Mouse (Mus musculus) intestine, embryonic 16.5 days (tissue): ENCODE measurements around the gene Snx21. TPM values are rescaled to one million over a fixed set of nuclear protein-coding genes. Genes with fewer than 3 reads are reported as not detected.

Experiments used
- ATAC-seq: fragments of 200-750 bp; cut with Nextera tagmentation; 2 replicates; pipeline ENCODE4 v1.8.0; 2017; ENCODE audit warnings: moderate TSS enrichment, moderate library complexity
- H3K27ac ChIP-seq: fragments of 300-500 bp; sonication (generic); 2 replicates; pipeline ENCODE4 v1.5.1; 2014; ENCODE audit warnings: mild to moderate bottlenecking, low read length
- H3K27me3 ChIP-seq: fragments of 300-500 bp; sonication (generic); replicated peaks from 2 replicates; pipeline ENCODE4 v1.6.1; 2014; ENCODE audit warnings: low read length, control low read depth, mixed read lengths; ENCODE audit not compliant: control insufficient read depth, insufficient read depth
- H3K36me3 ChIP-seq: fragments of 300-500 bp; sonication (generic); 2 replicates; pipeline ENCODE4 v1.6.1; 2014; ENCODE audit warnings: low read length, control low read depth; ENCODE audit not compliant: control insufficient read depth, insufficient read depth
- H3K4me1 ChIP-seq: fragments of 300-500 bp; sonication (generic); 2 replicates; pipeline ENCODE4 v1.6.1; 2014; ENCODE audit warnings: low read length, control low read depth, mixed read lengths; ENCODE audit not compliant: control insufficient read depth, insufficient read depth
- H3K4me2 ChIP-seq: fragments of 300-500 bp; sonication (generic); 2 replicates; pipeline ENCODE4 v1.6.1; 2014; ENCODE audit warnings: low read depth, low read length, control low read depth
- H3K4me3 ChIP-seq: fragments of 300-500 bp; sonication (generic); 2 replicates; pipeline ENCODE4 v1.5.1; 2014; ENCODE audit warnings: mild to moderate bottlenecking, low read length
- H3K9ac ChIP-seq: fragments of 300-500 bp; sonication (generic); 2 replicates; pipeline ENCODE4 v1.6.1; 2014; ENCODE audit warnings: low read depth, low read length
- H3K9me3 ChIP-seq: fragments of 300-500 bp; sonication (generic); 2 replicates; pipeline ENCODE4 v1.6.1; 2016; ENCODE audit warnings: low read length, control low read depth; ENCODE audit not compliant: control insufficient read depth
- WGBS: fragments of 180-500 bp; shearing (Covaris S2); extraction: QIAGEN DNeasy Blood & Tissue Kit; methylation state at CpG from one replicate; pipeline ENCODE4 v1.1.7; 2014; 5-methylcytosine and 5-hydroxymethylcytosine counted together
- polyA plus RNA-seq: library from polyadenylated mRNA; unstranded; fragments of >200 nt; fragmentation: Nextera tagmentation; extraction: Ambion mirVana; gene quantifications from 2 replicates; pipeline ENCODE4 v1.2.1, GENCODE M21; 2015

Gene Snx21
- polyA plus RNA-seq, 1 experiment from 2014 or later: 19.6 TPM

GRCm38 (mm10) chr2:164752454-164752853 lies 33.2 kb upstream of the Snx21 start:
- Histone ChIP-seq H3K4me3 (no peak overlapping the region), H3K4me2 (no peak overlapping the region), H3K36me3 (peaks cover 21% of the 10 kb centered on the region; the same call in 1 of the 2 replicates), H3K27ac (no peak overlapping the region), H3K27me3 (no peaks in the 10 kb centered on the region), H3K9ac (no peak overlapping the region), H3K9me3 (no peaks in the 10 kb centered on the region), H3K4me1 (0 out of 2 replicates have a peak, but pooled peaks cover 1% of the 10 kb centered on the region)
- no peak for ATAC-seq
- 95% methylated on average over 2 of the region's 2 CpGs for WGBS

GRCm38 (mm10) chr2:164754105-164754504 lies 31.5 kb upstream of the Snx21 start:
- Histone ChIP-seq H3K9me3 (no peaks in the 10 kb centered on the region), H3K4me1 (no peaks in the 10 kb centered on the region), H3K27me3 (no peaks in the 10 kb centered on the region), H3K4me2 (no peak overlapping the region), H3K9ac (no peak overlapping the region), H3K36me3 (peaks cover 19% of the 10 kb centered on the region), H3K27ac (no peak overlapping the region), H3K4me3 (no peak overlapping the region)
- WGBS: 80% methylated on average over 11 of the region's 11 CpGs
- no peak for ATAC-seq

- no peak overlapping the region for H3K9ac ChIP-seq
- no peak overlapping the region for H3K4me2 ChIP-seq
- no peak overlapping the region for H3K27ac ChIP-seq
- H3K36me3 ChIP-seq: peaks cover 19% of the 10 kb centered on the region
- H3K4me1 ChIP-seq: no peaks in the 10 kb centered on the region
- H3K27me3 ChIP-seq: no peaks in the 10 kb centered on the region
- H3K9me3 ChIP-seq: no peaks in the 10 kb centered on the region
- H3K4me3 ChIP-seq: no peak overlapping the region
- ATAC-seq: no peak
- 86% methylated on average over 2 of the region's 2 CpGs for WGBS
These were observed 30.8 kb upstream of the Snx21 start for GRCm38 (mm10) chr2:164754800-164755199.

GRCm38 (mm10) chr2:164757841-164758240 lies 27.8 kb upstream of the Snx21 start:
- H3K27ac ChIP-seq: no peak overlapping the region
- peaks cover 24% of the 10 kb centered on the region for H3K36me3 ChIP-seq
- WGBS: 89% methylated on average over 11 of the region's 11 CpGs
- no peaks in the 10 kb centered on the region for H3K4me1 ChIP-seq
- H3K4me3 ChIP-seq: no peak overlapping the region
- no peaks in the 10 kb centered on the region for H3K9me3 ChIP-seq
- no peak for ATAC-seq
- no peaks in the 10 kb centered on the region for H3K27me3 ChIP-seq
- no peak overlapping the region for H3K4me2 ChIP-seq
- no peak overlapping the region for H3K9ac ChIP-seq

GRCm38 (mm10) chr2:164758692-164759091 lies 26.9 kb upstream of the Snx21 start:
- H3K9me3 ChIP-seq: no peaks in the 10 kb centered on the region
- H3K4me3 ChIP-seq: no peak overlapping the region
- 74% methylated on average over 1 of the region's 1 CpGs for WGBS
- H3K9ac ChIP-seq: no peak overlapping the region
- H3K4me2 ChIP-seq: no peak overlapping the region
- peaks cover 25% of the 10 kb centered on the region for H3K36me3 ChIP-seq
- H3K4me1 ChIP-seq: no peaks in the 10 kb centered on the region
- ATAC-seq: no peak
- no peaks in the 10 kb centered on the region for H3K27me3 ChIP-seq
- H3K27ac ChIP-seq: no peak overlapping the region

GRCm38 (mm10) chr2:164760059-164760833 lies 25.4 kb upstream of the Snx21 start:
- Histone ChIP-seq H3K27me3 (no peaks in the 10 kb centered on the region), H3K9me3 (no peaks in the 10 kb centered on the region), H3K36me3 (peaks cover 23% of the 10 kb centered on the region), H3K27ac (no peak overlapping the region), H3K4me2 (no peak overlapping the region), H3K9ac (no peak overlapping the region), H3K4me3 (no peak overlapping the region), H3K4me1 (no peaks in the 10 kb centered on the region)
- ATAC-seq: no peak
- WGBS: 80% methylated on average over 4 of the region's 4 CpGs

GRCm38 (mm10) chr2:164761502-164761901 lies 24.1 kb upstream of the Snx21 start:
- H3K9ac ChIP-seq: no peak overlapping the region
- H3K27ac ChIP-seq: no peak overlapping the region
- H3K36me3 ChIP-seq: peaks cover 12% of the 10 kb centered on the region
- WGBS: 94% methylated on average over 2 of the region's 2 CpGs
- H3K4me1 ChIP-seq: no peaks in the 10 kb centered on the region
- H3K4me2 ChIP-seq: no peak overlapping the region
- H3K9me3 ChIP-seq: no peaks in the 10 kb centered on the region
- ATAC-seq: peak; percentile 80
- H3K27me3 ChIP-seq: no peaks in the 10 kb centered on the region
- no peak overlapping the region for H3K4me3 ChIP-seq

- Histone ChIP-seq H3K4me1 (no peaks in the 10 kb centered on the region), H3K36me3 (peaks cover 12% of the 10 kb centered on the region), H3K4me3 (no peak overlapping the region), H3K27ac (no peak overlapping the region), H3K27me3 (no peaks in the 10 kb centered on the region), H3K4me2 (no peak overlapping the region), H3K9me3 (no peaks in the 10 kb centered on the region), H3K9ac (no peak overlapping the region)
- no peak for ATAC-seq
- 95% methylated on average over 4 of the region's 4 CpGs for WGBS
These were observed 23.7 kb upstream of the Snx21 start for GRCm38 (mm10) chr2:164761971-164762370.

GRCm38 (mm10) chr2:164762593-164762992 lies 23.0 kb upstream of the Snx21 start:
- no peak overlapping the region for H3K27ac ChIP-seq
- no peak overlapping the region for H3K4me2 ChIP-seq
- no peaks in the 10 kb centered on the region for H3K9me3 ChIP-seq
- no peak for ATAC-seq
- WGBS: 81% methylated on average over 7 of the region's 7 CpGs
- H3K36me3 ChIP-seq: peaks cover 14% of the 10 kb centered on the region
- no peaks in the 10 kb centered on the region for H3K27me3 ChIP-seq
- H3K4me3 ChIP-seq: no peak overlapping the region
- no peak overlapping the region for H3K9ac ChIP-seq
- H3K4me1 ChIP-seq: no peaks in the 10 kb centered on the region

- 74% methylated on average over 3 of the region's 3 CpGs for WGBS
- no peak overlapping the region for H3K4me2 ChIP-seq
- ATAC-seq: no peak
- peaks cover 5% of the 10 kb centered on the region; the same call in 1 of the 2 replicates for H3K4me1 ChIP-seq
- no peak overlapping the region for H3K27ac ChIP-seq
- H3K9me3 ChIP-seq: no peaks in the 10 kb centered on the region
- no peaks in the 10 kb centered on the region for H3K27me3 ChIP-seq
- no peak overlapping the region for H3K4me3 ChIP-seq
- no peak overlapping the region for H3K9ac ChIP-seq
- peaks cover 17% of the 10 kb centered on the region for H3K36me3 ChIP-seq
These were observed 19.8 kb upstream of the Snx21 start for GRCm38 (mm10) chr2:164765841-164766240.
